ENCODE assay signal across 8 mouse cellular contexts in genomic region chr13:41339653-41340351, GRCm38 (mm10).
DNase-seq lines count a peak whose midpoint lies in the region; ATAC-seq and TF ChIP-seq lines count a peak whose summit lies in the region.

No protein-coding gene starts in this region.

- ATAC-seq in heart, postnatal 0 days (ENCODE audit: insufficient read depth, low read depth), result peak; percentile 80
- no peak for ATAC-seq in megakaryocyte-erythroid progenitor cell, adult 5-6 weeks (replicated peaks; ENCODE audit: low FRiP score, low TSS enrichment, poor library complexity, severe bottlenecking)

- WGBS in heart, postnatal 0 days, result 26% methylated on average over 22 of the region's 22 CpGs

- peak; percentile 67; the same call in 1 of the 2 replicates for TF ChIP-seq EP300 in heart, postnatal 0 days (IDR thresholded peaks at IDR 0.05; ENCODE audit: low read depth)

- peaks cover 28% of the 10 kb centered on the region for H3K4me1 ChIP-seq in embryonic fibroblast, embryonic 13.5 days (ENCODE audit: control insufficient read depth, insufficient read depth, low read length)
- H3K4me1 ChIP-seq in heart, postnatal 0 days (ENCODE audit: control insufficient read depth, insufficient read depth), result peaks cover 72% of the 10 kb centered on the region

- TF ChIP-seq CTCF in embryonic fibroblast, embryonic 13.5 days (IDR thresholded peaks at IDR 0.05; ENCODE audit: borderline replicate concordance, insufficient read depth, low read length), result no peak
- no peak for TF ChIP-seq CTCF in heart, postnatal 0 days (IDR thresholded peaks at IDR 0.05; ENCODE audit: low read depth)

- H3K4me3 ChIP-seq in embryonic fibroblast, embryonic 13.5 days (ENCODE audit: insufficient read depth, low read length), result no peak overlapping the region
- no peak overlapping the region for H3K4me3 ChIP-seq in heart, postnatal 0 days (ENCODE audit: low read depth, low read length)

- H3K9me3 ChIP-seq in heart, postnatal 0 days (replicated peaks; ENCODE audit: control insufficient read depth, low read length), result no peaks in the 10 kb centered on the region

- TF ChIP-seq POLR2A in embryonic fibroblast, embryonic 13.5 days (IDR thresholded peaks at IDR 0.05; ENCODE audit: low read depth, low read length), result peak; percentile 14; the same call in 1 of the 2 replicates

- H3K4me2 ChIP-seq in heart, postnatal 0 days (ENCODE audit: low read depth, low read length), result peak overlapping the region; percentile 27

- H3K27me3 ChIP-seq in heart, postnatal 0 days (ENCODE audit: control insufficient read depth, insufficient read depth, low read length), result no peaks in the 10 kb centered on the region

- H3K36me3 ChIP-seq in heart, postnatal 0 days (replicated peaks; ENCODE audit: control insufficient read depth, insufficient read depth, low read length), result peaks cover 17% of the 10 kb centered on the region; the same call in 1 of the 2 replicates

- intact Hi-C loops in gastrocnemius, postnatal 36 days (cut with DNase I), result no loop called here

- DNase-seq in gastrocnemius, adult 18-20 months (ENCODE audit: low spot score), result peak; percentile 34
- no peak for DNase-seq in gastrocnemius, postnatal 36 days
- DNase-seq in heart, postnatal 0 days (ENCODE audit: low spot score), result peak; percentile 80
- peak; percentile 63 to 83 for DNase-seq in layer of hippocampus, adult 18-20 months (ENCODE audit: low spot score in 2 of 2)
- DNase-seq in lung, postnatal 25 days (ENCODE audit: low spot score), result peak; percentile 63
- DNase-seq in thymus, postnatal 36 days, result no peak

- peak overlapping the region; percentile 99 for H3K27ac ChIP-seq in embryonic fibroblast, embryonic 13.5 days (ENCODE audit: insufficient read depth, low read length)
- peak overlapping the region; percentile 85 for H3K27ac ChIP-seq in heart, postnatal 0 days (ENCODE audit: low read depth)

- peak overlapping the region; percentile 3; the same call in 1 of the 2 replicates for H3K9ac ChIP-seq in heart, postnatal 0 days (replicated peaks; ENCODE audit: low read depth, low read length)

Comparison
In these comparisons a context has a peak if more than half of its experiments do, and no peak if none do; other contexts are left out.
1. DNase-seq: peak in gastrocnemius, adult 18-20 months (single experiment), heart, postnatal 0 days (single experiment), layer of hippocampus, adult 18-20 months (2 of 2) and lung, postnatal 25 days (single experiment); none in gastrocnemius, postnatal 36 days (0 of 2) and thymus, postnatal 36 days (0 of 2).